Mouse (Mus musculus): ENCODE results near the gene Acvr2a.

- TF ChIP-seq GATA1 (IDR thresholded peaks at IDR 0.05; ENCODE audit: borderline replicate concordance, low read length) (no peak), FLI1 (IDR thresholded peaks at IDR 0.05; ENCODE audit: low read length) (no peak)
Measured at GRCm38 (mm10) chr2:48895186-48895585, 81.3 kb downstream of the Acvr2a start.

Measured in megakaryocyte, embryonic 14.5 days (primary cell).